Comparison of ENCODE assay signal across 28 mouse cellular contexts in genomic region chr5:107681300-107681699, GRCm38 (mm10). TPM values are rescaled to one million over a fixed set of nuclear protein-coding genes. Genes with fewer than 3 reads are reported as not detected.
DNase-seq lines count a peak whose midpoint lies in the region; ATAC-seq lines count a peak whose summit lies in the region.
"Had no signal": no experiment of that assay in that cellular context is flagged by ENCODE, and none has a peak within 500 bp of the region (broad histone marks: within the 10 kb centered on the region; RNA-seq: fewer than 3 reads in every experiment).

No protein-coding gene starts in this region.

- no peaks in the 10 kb centered on the region for H3K9me3 ChIP-seq in forebrain, embryonic 12.5 days
- H3K9me3 ChIP-seq in liver, embryonic 11.5 days (ENCODE audit: control insufficient read depth, low read length), result no peaks in the 10 kb centered on the region
- H3K9me3 ChIP-seq: forebrain, embryonic 10.5 days; heart, embryonic 10.5 days; heart, embryonic 13.5 days; hindbrain, embryonic 13.5 days; intestine, embryonic 15.5 days had no signal

- H3K4me3 ChIP-seq in forebrain, embryonic 12.5 days (replicated peaks), result no peak overlapping the region
- H3K4me3 ChIP-seq in liver, embryonic 11.5 days (ENCODE audit: low read depth, low read length), result no peak overlapping the region
- H3K4me3 ChIP-seq: forebrain, embryonic 10.5 days; heart, adult 2 months; heart, embryonic 10.5 days; heart, embryonic 13.5 days; hindbrain, embryonic 13.5 days; intestine, embryonic 15.5 days had no signal

- ATAC-seq in granulocyte monocyte progenitor cell, adult 5-6 weeks (replicated peaks; ENCODE audit: poor library complexity, severe bottlenecking), result peak; percentile 76
- peak; percentile 66 for ATAC-seq in megakaryocyte progenitor cell, adult 5-6 weeks (replicated peaks; ENCODE audit: poor library complexity)
- no peak for ATAC-seq in CD4-positive, CD25-positive, alpha-beta regulatory T cell, adult 4 months
- no peak for ATAC-seq in forebrain, embryonic 12.5 days (ENCODE audit: low FRiP score)
- no peak for ATAC-seq in liver, embryonic 11.5 days (replicated peaks; ENCODE audit: low FRiP score)
- ATAC-seq: forebrain, embryonic 14.5 days; forebrain, postnatal 0 days; hindbrain, embryonic 16.5 days; intestine, embryonic 15.5 days had no signal

- H3K4me1 ChIP-seq in forebrain, embryonic 12.5 days, result no peaks in the 10 kb centered on the region
- no peaks in the 10 kb centered on the region for H3K4me1 ChIP-seq in liver, embryonic 11.5 days (replicated peaks; ENCODE audit: control insufficient read depth, insufficient read depth, low read length)
- H3K4me1 ChIP-seq: forebrain, embryonic 10.5 days; heart, embryonic 10.5 days; hindbrain, embryonic 13.5 days; intestine, embryonic 15.5 days had no signal

- no peak overlapping the region for H3K9ac ChIP-seq in forebrain, embryonic 12.5 days
- H3K9ac ChIP-seq in liver, embryonic 11.5 days (ENCODE audit: low read depth, low read length), result no peak overlapping the region
- H3K9ac ChIP-seq: forebrain, postnatal 0 days; heart, embryonic 13.5 days; hindbrain, embryonic 13.5 days; intestine, embryonic 15.5 days had no signal

- H3K27ac ChIP-seq in forebrain, embryonic 12.5 days, result no peak overlapping the region
- H3K27ac ChIP-seq in liver, embryonic 11.5 days (ENCODE audit: low read depth, low read length), result no peak overlapping the region
- H3K27ac ChIP-seq: forebrain, embryonic 10.5 days; heart, adult 2 months; heart, embryonic 10.5 days; heart, embryonic 13.5 days; hindbrain, embryonic 13.5 days; intestine, embryonic 15.5 days had no signal

- H3K4me2 ChIP-seq in forebrain, embryonic 12.5 days, result no peak overlapping the region
- H3K4me2 ChIP-seq in liver, embryonic 11.5 days, result no peak overlapping the region
- H3K4me2 ChIP-seq: heart, embryonic 13.5 days; hindbrain, embryonic 13.5 days; intestine, embryonic 15.5 days had no signal

- DNase-seq in B cell, adult 2 months, result peak; percentile 27 to 30
- no peak for DNase-seq in liver, embryonic 11.5 days (ENCODE audit: low spot score)
- DNase-seq: adrenal gland, adult 2 months; adrenal gland, postnatal 14 days; cerebellum, adult 11 months; cerebellum, adult 2 months; cerebellum, adult 9-11 months; cerebellum, postnatal 25 days; forebrain, postnatal 0 days; gastrocnemius, postnatal 25 days; heart, adult 2 months; heart, postnatal 14 days; heart, postnatal 4 days had no signal

- no peaks in the 10 kb centered on the region for H3K27me3 ChIP-seq in forebrain, embryonic 12.5 days
- no peaks in the 10 kb centered on the region for H3K27me3 ChIP-seq in liver, embryonic 11.5 days (replicated peaks; ENCODE audit: control insufficient read depth, insufficient read depth, low read length)
- H3K27me3 ChIP-seq: hindbrain, embryonic 13.5 days; intestine, embryonic 15.5 days had no signal

- 79% methylated on average over 5 of the region's 5 CpGs for WGBS in forebrain, embryonic 12.5 days
- WGBS in liver, embryonic 11.5 days, result 61% methylated on average over 5 of the region's 5 CpGs

- no peaks in the 10 kb centered on the region for H3K36me3 ChIP-seq in forebrain, embryonic 12.5 days (replicated peaks)
- no peaks in the 10 kb centered on the region for H3K36me3 ChIP-seq in liver, embryonic 11.5 days (ENCODE audit: control insufficient read depth, insufficient read depth, low read length)
- H3K36me3 ChIP-seq: forebrain, embryonic 10.5 days; heart, embryonic 10.5 days; heart, embryonic 13.5 days; hindbrain, embryonic 13.5 days; intestine, embryonic 15.5 days had no signal

RNA-seq across cellular contexts. Expression of gene Gfi1, which starts 44.5 kb away (rescaled TPM):
- total RNA-seq in granulocyte monocyte progenitor cell, adult 5-6 weeks (2014; fragmentation: Nextera tagmentation), result 42.2 and 60.6 TPM in 2 replicates
- total RNA-seq in granulocyte monocyte progenitor cell, adult 5-6 weeks (2017), result 53.9 and 54.4 TPM in 2 replicates
- 45.2 and 47.9 TPM in 2 replicates for total RNA-seq in megakaryocyte progenitor cell, adult 5-6 weeks (2015)
- total RNA-seq in megakaryocyte progenitor cell, adult 5-6 weeks (2017), result 57.9 and 61.6 TPM in 2 replicates
- 1 to 10 TPM; 2.5 to 6.1 TPM for polyA plus RNA-seq in CD4-positive, CD25-positive, alpha-beta regulatory T cell, adult 4 months (2017; shearing (Covaris generic))
- 0.09 TPM in 1 of 2 replicates, not detected in the other for polyA plus RNA-seq in forebrain, embryonic 12.5 days (2016; fragmentation: Nextera tagmentation; extraction: Ambion mirVana)
- 0.22 and 0.30 TPM in 2 replicates for polyA plus RNA-seq in liver, embryonic 11.5 days (2014; fragmentation: Nextera tagmentation; extraction: Ambion mirVana)
- total RNA-seq: forebrain, postnatal 0 days; gastrocnemius, adult 8-10 months; heart, adult 2 months; MEL had no signal
- polyA plus RNA-seq: cerebellum, adult 2 months; cortical plate, adult 2 months; embryonic facial prominence, embryonic 11.5 days; forebrain, embryonic 10.5 days; forebrain, embryonic 14.5 days; forebrain, postnatal 0 days; heart, embryonic 10.5 days; heart, embryonic 13.5 days; hindbrain, embryonic 13.5 days; hindbrain, embryonic 16.5 days had no signal

Comparison
In these comparisons a context has a peak if more than half of its experiments do, and no peak if none do; other contexts are left out.
1. ATAC-seq: peak in granulocyte monocyte progenitor cell, adult 5-6 weeks (single experiment) and megakaryocyte progenitor cell, adult 5-6 weeks (single experiment); none in CD4-positive, CD25-positive, alpha-beta regulatory T cell, adult 4 months (single experiment), forebrain, embryonic 12.5 days (single experiment) and liver, embryonic 11.5 days (single experiment).